Mouse (Mus musculus) hindbrain, embryonic 10.5 days (tissue): ENCODE results near the gene Psmb8. TPM values are rescaled to one million over a fixed set of nuclear protein-coding genes. Genes with fewer than 3 reads are reported as not detected.
"Not testable (repeated sequence)": the region's sequence is repeated elsewhere in the genome, so short reads cannot be mapped to it uniquely, and the experiment has no call there.

Experiments used
- DNase-seq: peaks from one replicate; pipeline ENCODE4 v3.0.0-alpha.2; 2017; ENCODE audit warnings: low spot score
- H3K27ac ChIP-seq: fragments of 300-500 bp; sonication (generic); 2 replicates; pipeline ENCODE4 v1.5.1; 2016; ENCODE audit warnings: mild to moderate bottlenecking, moderate library complexity
- H3K27me3 ChIP-seq: fragments of 300-500 bp; sonication (generic); 2 replicates; pipeline ENCODE4 v1.6.1; 2016; ENCODE audit warnings: mild to moderate bottlenecking; ENCODE audit not compliant: poor library complexity, insufficient read depth, severe bottlenecking
- H3K36me3 ChIP-seq: fragments of 300-500 bp; sonication (generic); 2 replicates; pipeline ENCODE4 v1.6.1; 2016; ENCODE audit warnings: mild to moderate bottlenecking, moderate library complexity
- H3K4me1 ChIP-seq: fragments of 300-500 bp; sonication (generic); replicated peaks from 2 replicates; pipeline ENCODE4 v1.6.1; 2016; ENCODE audit warnings: mild to moderate bottlenecking
- H3K4me3 ChIP-seq: fragments of 300-500 bp; sonication (generic); 2 replicates; pipeline ENCODE4 v1.5.1; 2016; ENCODE audit warnings: mild to moderate bottlenecking, moderate library complexity
- H3K9me3 ChIP-seq: fragments of 300-500 bp; sonication (generic); 2 replicates; pipeline ENCODE4 v1.6.1; 2016; ENCODE audit warnings: mild to moderate bottlenecking, moderate library complexity
- whole genome bisulfite sequencing: fragments of 180-500 bp; shearing (Covaris S2); methylation state at CpG from one replicate; pipeline ENCODE4 v1.1.7; 2016; 5-methylcytosine and 5-hydroxymethylcytosine counted together
- polyA plus RNA-seq: library from polyadenylated mRNA; unstranded; fragments of >200 nt; fragmentation: Nextera tagmentation; extraction: Ambion mirVana; gene quantifications from 2 replicates; pipeline ENCODE4 v1.2.1, GENCODE M21; 2016

Gene Psmb8
- polyA plus RNA-seq, 1 experiment from 2014 or later, result 1.8 TPM

GRCm38 (mm10) chr17:34207456-34207855, 9.9 kb downstream of the Psmb8 start:
- H3K27me3 ChIP-seq, result peaks cover 82% of the 10 kb centered on the region
- H3K27ac ChIP-seq, result no peak overlapping the region
- H3K4me3 ChIP-seq, result no peak overlapping the region
- H3K9me3 ChIP-seq, result peaks cover 3% of the 10 kb centered on the region; the same call in 1 of the 2 replicates
- H3K4me1 ChIP-seq, result peaks cover 19% of the 10 kb centered on the region
- 61% methylated on average over 3 of the region's 3 CpGs for WGBS
- H3K36me3 ChIP-seq, result no peaks in the 10 kb centered on the region
- DNase-seq, result no peak

- Histone ChIP-seq H3K9me3 (peaks cover 3% of the 10 kb centered on the region; the same call in 1 of the 2 replicates), H3K27me3 (peaks cover 82% of the 10 kb centered on the region), H3K4me1 (peaks cover 19% of the 10 kb centered on the region), H3K36me3 (no peaks in the 10 kb centered on the region), H3K4me3 (no peak overlapping the region), H3K27ac (no peak overlapping the region)
- 94% methylated on average over 9 of the region's 9 CpGs for WGBS
- DNase-seq, result no peak
Observed at GRCm38 (mm10) chr17:34207866-34208265, 10.3 kb downstream of the Psmb8 start.

GRCm38 (mm10) chr17:34208421-34208820, 10.9 kb downstream of the Psmb8 start:
- 22% methylated on average over 10 of the region's 10 CpGs for WGBS
- Histone ChIP-seq H3K27ac (no peak overlapping the region), H3K27me3 (peaks cover 82% of the 10 kb centered on the region), H3K36me3 (no peaks in the 10 kb centered on the region), H3K4me3 (no peak overlapping the region), H3K9me3 (peaks cover 3% of the 10 kb centered on the region; the same call in 1 of the 2 replicates), H3K4me1 (peaks cover 19% of the 10 kb centered on the region)
- DNase-seq, result no peak

- Histone ChIP-seq H3K27me3 (peaks cover 84% of the 10 kb centered on the region), H3K4me1 (peaks cover 17% of the 10 kb centered on the region), H3K27ac (no peak overlapping the region), H3K4me3 (no peak overlapping the region), H3K9me3 (peaks cover 3% of the 10 kb centered on the region; the same call in 1 of the 2 replicates), H3K36me3 (no peaks in the 10 kb centered on the region)
- DNase-seq, result no peak
- WGBS, result 45% methylated on average over 3 of the region's 3 CpGs
Observed at GRCm38 (mm10) chr17:34209680-34210079, 12.2 kb downstream of the Psmb8 start.

GRCm38 (mm10) chr17:34210599-34210998, 13.1 kb downstream of the Psmb8 start:
- Histone ChIP-seq H3K36me3 (no peaks in the 10 kb centered on the region), H3K27me3 (peaks cover 84% of the 10 kb centered on the region), H3K27ac (no peak overlapping the region), H3K4me3 (no peak overlapping the region), H3K9me3 (peaks cover 3% of the 10 kb centered on the region; the same call in 1 of the 2 replicates), H3K4me1 (peaks cover 7% of the 10 kb centered on the region)
- WGBS, result 77% methylated on average over 3 of the region's 3 CpGs
- DNase-seq, result no peak

GRCm38 (mm10) chr17:34211746-34212365, 14.3 kb downstream of the Psmb8 start:
- no peak for DNase-seq
- Histone ChIP-seq H3K27me3 (peaks cover 75% of the 10 kb centered on the region), H3K9me3 (peaks cover 3% of the 10 kb centered on the region; the same call in 1 of the 2 replicates), H3K4me3 (no peak overlapping the region), H3K27ac (no peak overlapping the region), H3K36me3 (no peaks in the 10 kb centered on the region), H3K4me1 (peaks cover 6% of the 10 kb centered on the region; the same call in 1 of the 2 replicates)
- WGBS, result 16% methylated on average over 23 of the region's 23 CpGs

GRCm38 (mm10) chr17:34213936-34214335, 16.4 kb downstream of the Psmb8 start:
- Histone ChIP-seq H3K9me3 (peaks cover 8% of the 10 kb centered on the region), H3K27me3 (peaks cover 62% of the 10 kb centered on the region), H3K27ac (no peak overlapping the region), H3K4me1 (peaks cover 6% of the 10 kb centered on the region; the same call in 1 of the 2 replicates), H3K4me3 (no peak overlapping the region), H3K36me3 (no peaks in the 10 kb centered on the region)
- DNase-seq, result no peak
- 43% methylated on average over 21 of the region's 21 CpGs for WGBS

GRCm38 (mm10) chr17:34215176-34215575, 17.7 kb downstream of the Psmb8 start:
- 83% methylated on average over 12 of the region's 12 CpGs for WGBS
- peaks cover 6% of the 10 kb centered on the region; the same call in 1 of the 2 replicates for H3K4me1 ChIP-seq
- no peaks in the 10 kb centered on the region for H3K36me3 ChIP-seq
- no peak overlapping the region for H3K27ac ChIP-seq
- H3K4me3 ChIP-seq, result no peak overlapping the region
- peaks cover 58% of the 10 kb centered on the region for H3K27me3 ChIP-seq
- H3K9me3 ChIP-seq, result peaks cover 8% of the 10 kb centered on the region
- no peak for DNase-seq

GRCm38 (mm10) chr17:34217216-34217928, 19.9 kb downstream of the Psmb8 start:
- WGBS, result 90% methylated on average over 8 of the region's 8 CpGs
- H3K9me3 ChIP-seq, result peaks cover 8% of the 10 kb centered on the region
- no peak overlapping the region for H3K27ac ChIP-seq
- DNase-seq, result no peak
- H3K4me3 ChIP-seq, result no peak overlapping the region
- peaks cover 36% of the 10 kb centered on the region for H3K27me3 ChIP-seq
- H3K36me3 ChIP-seq, result no peaks in the 10 kb centered on the region
- no peaks in the 10 kb centered on the region for H3K4me1 ChIP-seq

GRCm38 (mm10) chr17:34217986-34218385, 20.5 kb downstream of the Psmb8 start:
- Histone ChIP-seq H3K4me1 (no peaks in the 10 kb centered on the region), H3K27me3 (peaks cover 30% of the 10 kb centered on the region)
- 94% methylated on average over 5 of the region's 5 CpGs for WGBS

GRCm38 (mm10) chr17:34218675-34219074, 21.2 kb downstream of the Psmb8 start:
- 92% methylated on average over 11 of the region's 11 CpGs for WGBS
- peaks cover 8% of the 10 kb centered on the region for H3K9me3 ChIP-seq
- no peak for DNase-seq
- H3K27ac ChIP-seq, result no peak overlapping the region
- H3K4me1 ChIP-seq, result no peaks in the 10 kb centered on the region
- H3K27me3 ChIP-seq, result peaks cover 23% of the 10 kb centered on the region
- H3K4me3 ChIP-seq, result no peak overlapping the region
- H3K36me3 ChIP-seq, result no peaks in the 10 kb centered on the region

More at GRCm38 (mm10) chr17:34217986-34218385, 20.5 kb downstream of the Psmb8 start:
- H3K4me3 ChIP-seq, result no peak overlapping the region
- DNase-seq, result no peak
- H3K27ac ChIP-seq, result no peak overlapping the region
- peaks cover 8% of the 10 kb centered on the region for H3K9me3 ChIP-seq
- H3K36me3 ChIP-seq, result no peaks in the 10 kb centered on the region

- H3K27me3 ChIP-seq, result peaks cover 19% of the 10 kb centered on the region
- H3K27ac ChIP-seq, H3K9me3 ChIP-seq, H3K36me3 ChIP-seq, H3K4me3 ChIP-seq, H3K4me1 ChIP-seq, DNase-seq: not testable (repeated sequence)
- 91% methylated on average over 9 of the region's 11 CpGs for WGBS
Observed at GRCm38 (mm10) chr17:34219096-34219495, 21.6 kb downstream of the Psmb8 start.

- Histone ChIP-seq H3K9me3 (peaks cover 14% of the 10 kb centered on the region), H3K27me3 (peaks cover 12% of the 10 kb centered on the region)
- not testable (repeated sequence) for H3K36me3 ChIP-seq, H3K4me3 ChIP-seq, DNase-seq, H3K27ac ChIP-seq, H3K4me1 ChIP-seq
- WGBS, result 92% methylated on average over 6 of the region's 7 CpGs
Observed at GRCm38 (mm10) chr17:34219801-34220200, 22.3 kb downstream of the Psmb8 start.
